Mouse (Mus musculus) liver, adult 2 months (tissue): Measurements from ENCODE around the gene Hist1h2an.

Source experiments
- CTCF ChIP-seq: fragments of 200-500 bp; IDR thresholded peaks from 2 replicates; pipeline ENCODE4 v1.5.1; 2011; ENCODE audit warnings: low read depth, low read length, control low read depth
- POLR2A ChIP-seq: fragments of 200-500 bp; IDR thresholded peaks from 2 replicates; pipeline ENCODE4 v1.6.1; 2011; ENCODE audit warnings: low read length, control low read depth; ENCODE audit not compliant: insufficient read depth; ENCODE audit errors: extremely low read depth

GRCm38 (mm10) chr13:21828511-21828910 lies 41.5 kb upstream of the Hist1h2an start:
- no peak for TF ChIP-seq CTCF
- no peak for TF ChIP-seq POLR2A
